Mouse (Mus musculus): ENCODE measurements around the gene Lclat1. TPM values are rescaled to one million over a fixed set of nuclear protein-coding genes. Genes with fewer than 3 reads are reported as not detected.
"Not testable (repeated sequence)": the region's sequence is repeated elsewhere in the genome, so short reads cannot be mapped to it uniquely, and the experiment has no call there.

The Lclat1 gene
- total RNA-seq, 2 experiments from 2014 or later, result 42.0 to 44.1 TPM

- no peak for DNase-seq (ENCODE audit: low spot score in 2 of 2)
- intact Hi-C loops (cut with DNase I), result no loop called here
Measured at GRCm38 (mm10) chr17:73121726-73122125, 13.9 kb downstream of the Lclat1 start.

GRCm38 (mm10) chr17:73126349-73126748 lies 18.6 kb downstream of the Lclat1 start:
- intact Hi-C loops (cut with DNase I), result no loop called here
- no peak for DNase-seq (ENCODE audit: low spot score in 2 of 2)

DNA sequence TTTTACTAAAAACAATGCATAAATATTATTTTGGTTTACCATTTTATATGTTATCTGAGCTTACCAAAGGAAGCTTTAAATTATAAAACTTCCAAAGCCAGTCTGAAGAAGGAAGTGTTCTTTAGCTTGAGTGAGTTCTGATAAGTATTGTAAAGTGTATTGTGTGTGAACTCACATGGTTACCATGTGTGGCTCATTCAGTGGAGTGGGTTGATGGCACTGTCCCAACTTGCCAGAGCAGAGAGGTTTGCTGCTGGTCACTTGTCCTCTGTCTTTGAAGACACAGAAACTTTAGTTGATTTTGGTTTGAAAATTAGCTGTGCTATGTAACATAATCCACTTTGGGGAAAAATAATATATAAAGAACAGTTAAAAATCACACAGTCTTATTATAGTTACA lies 19.1 kb downstream of the Lclat1 start:
- intact Hi-C loops (cut with DNase I), result no loop called here
- no peak for DNase-seq (ENCODE audit: low spot score in 2 of 2)

GRCm38 (mm10) chr17:73136562-73137484 lies 29.0 kb downstream of the Lclat1 start:
- intact Hi-C loops (cut with DNase I), result no loop called here

GRCm38 (mm10) chr17:73138217-73138616 lies 30.4 kb downstream of the Lclat1 start:
- intact Hi-C loops (cut with DNase I), result no loop called here
- no peak for DNase-seq (ENCODE audit: low spot score in 2 of 2)

More at GRCm38 (mm10) chr17:73136562-73137484, 29.0 kb downstream of the Lclat1 start:
- no peak for DNase-seq (ENCODE audit: low spot score in 2 of 2)

DNA sequence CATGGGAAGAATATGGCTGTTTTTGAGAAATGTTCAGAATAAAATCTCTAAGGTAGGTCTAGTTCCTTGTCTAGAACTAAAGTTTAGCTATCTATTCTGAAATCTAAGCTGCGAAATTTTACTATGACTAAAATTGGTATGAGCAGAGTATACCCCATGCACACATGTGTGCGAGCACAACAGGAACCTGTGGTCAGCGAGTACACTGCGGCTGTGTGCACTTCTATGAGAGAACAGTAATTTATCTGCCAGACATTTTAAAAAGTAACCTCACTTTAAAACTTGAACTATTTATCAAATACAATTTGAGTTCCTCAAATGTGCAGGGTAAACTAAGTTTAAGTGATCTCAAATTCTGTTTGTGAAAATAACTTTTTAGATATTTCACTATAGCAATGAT lies 34.2 kb downstream of the Lclat1 start:
- DNase-seq (ENCODE audit: low spot score in 2 of 2), result no peak
- intact Hi-C loops (cut with DNase I), result no loop called here

DNA sequence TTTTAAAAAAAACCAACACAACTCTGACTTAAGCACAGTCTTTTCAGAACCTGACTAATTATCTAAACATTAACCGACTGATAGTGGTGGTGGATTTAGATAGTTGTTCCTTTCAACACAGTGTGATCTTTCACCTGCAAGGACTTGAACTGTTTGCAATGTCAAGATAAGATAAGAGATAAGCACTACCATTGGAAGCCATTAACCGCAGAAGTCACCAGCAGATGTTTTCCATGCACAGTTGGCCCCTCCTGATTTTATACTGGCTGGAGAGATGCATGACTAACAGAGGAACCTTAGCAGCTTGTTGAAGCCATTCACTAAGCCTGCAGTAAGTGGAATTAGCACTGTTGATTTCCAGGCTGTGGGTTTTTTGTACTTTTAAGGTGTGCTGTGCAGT lies 34.7 kb downstream of the Lclat1 start:
- intact Hi-C loops (cut with DNase I), result no loop called here
- no peak for DNase-seq (ENCODE audit: low spot score in 2 of 2)

DNA sequence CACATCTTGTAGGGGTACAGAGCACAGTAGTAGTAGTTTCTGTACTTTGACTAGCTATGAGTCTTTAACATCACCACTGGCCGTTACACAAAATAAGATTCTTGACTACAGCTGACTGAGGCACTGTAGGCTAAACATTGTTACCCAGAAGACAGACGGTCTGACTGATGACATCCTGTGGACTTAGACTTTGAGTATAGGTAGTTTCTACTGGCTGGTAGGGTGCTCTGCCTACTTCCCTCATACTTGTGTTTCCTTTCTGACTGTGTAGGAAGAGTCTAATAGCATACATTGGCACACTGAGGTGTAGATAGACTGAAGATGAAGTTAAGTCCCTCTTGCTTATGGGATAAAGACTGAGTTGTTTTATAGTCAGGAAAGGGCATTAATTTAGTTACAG lies 37.6 kb downstream of the Lclat1 start:
- intact Hi-C loops (cut with DNase I), result no loop called here
- DNase-seq (ENCODE audit: low spot score in 2 of 2), result no peak

GRCm38 (mm10) chr17:73148607-73149006 lies 40.8 kb downstream of the Lclat1 start:
- no peak for DNase-seq (ENCODE audit: low spot score in 2 of 2)
- intact Hi-C loops (cut with DNase I), result no loop called here

DNA sequence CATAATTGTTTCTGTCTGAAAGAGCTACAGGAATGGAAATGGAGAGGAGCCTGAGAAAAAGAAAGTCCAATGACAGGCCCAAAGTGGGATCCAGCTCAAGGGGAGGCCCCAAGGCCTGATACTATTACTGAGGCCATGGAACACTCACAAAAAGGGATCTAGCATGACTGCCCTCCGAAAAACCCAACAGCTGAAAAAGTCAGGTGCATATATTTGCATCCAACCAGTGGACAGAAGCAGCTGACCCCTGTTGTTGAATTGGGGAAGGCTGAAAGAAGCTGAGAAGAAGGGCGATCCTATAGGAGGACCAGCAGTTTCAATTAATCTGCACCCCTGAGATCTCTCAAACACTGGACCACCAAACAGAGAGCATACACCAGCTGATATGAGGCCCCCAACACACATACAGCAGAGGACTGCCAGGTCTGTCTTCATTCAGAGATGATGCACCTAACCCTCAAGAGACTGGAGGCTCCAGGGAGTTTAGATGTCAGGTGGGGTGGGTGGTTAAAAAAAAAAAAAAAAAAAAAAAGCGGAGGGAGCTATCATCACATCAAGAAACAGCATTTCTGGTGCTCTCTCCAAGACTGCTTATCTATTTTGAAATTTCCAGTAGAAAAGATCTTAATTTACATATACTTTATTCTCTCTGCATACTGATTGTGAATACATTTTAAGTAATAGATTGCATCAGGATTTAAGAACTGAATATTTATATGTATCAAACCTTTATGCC lies 45.2 kb downstream of the Lclat1 start:
- intact Hi-C loops (cut with DNase I); DNase-seq (ENCODE audit: low spot score in 2 of 2): not testable (repeated sequence)

GRCm38 (mm10) chr17:73153672-73154071 lies 45.9 kb downstream of the Lclat1 start:
- DNase-seq (ENCODE audit: low spot score in 2 of 2), result no peak
- intact Hi-C loops (cut with DNase I), result no loop called here

DNA sequence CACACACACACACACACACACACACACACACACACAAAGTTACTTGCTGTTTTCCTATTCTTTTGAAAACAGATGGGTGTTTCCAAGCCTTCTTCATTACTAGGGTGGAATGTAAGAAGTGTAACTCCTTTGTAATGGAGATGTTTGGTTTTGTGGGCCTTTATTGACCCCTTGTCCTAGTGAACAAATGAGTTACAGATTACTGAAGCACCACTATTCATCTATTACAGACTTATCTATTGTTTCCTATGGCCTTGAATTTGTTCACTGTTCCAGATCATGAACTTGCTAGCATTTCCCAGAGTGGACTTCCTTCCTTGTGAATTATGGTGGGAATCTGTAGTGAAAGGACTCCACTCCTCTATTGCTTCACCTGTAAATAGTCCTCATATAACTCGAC lies 48.8 kb downstream of the Lclat1 start:
- DNase-seq (ENCODE audit: low spot score in 2 of 2), result no peak
- intact Hi-C loops (cut with DNase I), result no loop called here

DNA sequence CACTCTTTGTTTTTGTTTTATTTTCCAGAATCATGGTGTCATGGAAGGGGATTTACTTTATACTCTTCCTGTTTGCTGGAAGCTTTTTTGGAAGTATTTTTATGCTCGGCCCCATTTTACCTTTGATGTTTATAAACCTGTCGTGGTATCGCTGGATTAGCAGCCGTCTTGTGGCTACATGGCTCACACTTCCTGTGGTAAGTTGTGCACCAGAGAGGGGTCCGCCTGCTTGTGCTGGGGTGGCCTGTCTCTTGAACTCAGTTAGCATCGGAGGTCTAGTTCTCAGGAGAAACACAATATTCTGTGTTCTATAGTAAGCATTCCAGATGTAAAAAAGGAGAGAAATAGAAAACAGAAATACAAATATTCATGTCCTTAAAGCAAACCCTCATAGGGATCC lies 54.0 kb downstream of the Lclat1 start:
- DNase-seq (ENCODE audit: low spot score in 2 of 2), result no peak
- intact Hi-C loops (cut with DNase I), result no loop called here

DNA sequence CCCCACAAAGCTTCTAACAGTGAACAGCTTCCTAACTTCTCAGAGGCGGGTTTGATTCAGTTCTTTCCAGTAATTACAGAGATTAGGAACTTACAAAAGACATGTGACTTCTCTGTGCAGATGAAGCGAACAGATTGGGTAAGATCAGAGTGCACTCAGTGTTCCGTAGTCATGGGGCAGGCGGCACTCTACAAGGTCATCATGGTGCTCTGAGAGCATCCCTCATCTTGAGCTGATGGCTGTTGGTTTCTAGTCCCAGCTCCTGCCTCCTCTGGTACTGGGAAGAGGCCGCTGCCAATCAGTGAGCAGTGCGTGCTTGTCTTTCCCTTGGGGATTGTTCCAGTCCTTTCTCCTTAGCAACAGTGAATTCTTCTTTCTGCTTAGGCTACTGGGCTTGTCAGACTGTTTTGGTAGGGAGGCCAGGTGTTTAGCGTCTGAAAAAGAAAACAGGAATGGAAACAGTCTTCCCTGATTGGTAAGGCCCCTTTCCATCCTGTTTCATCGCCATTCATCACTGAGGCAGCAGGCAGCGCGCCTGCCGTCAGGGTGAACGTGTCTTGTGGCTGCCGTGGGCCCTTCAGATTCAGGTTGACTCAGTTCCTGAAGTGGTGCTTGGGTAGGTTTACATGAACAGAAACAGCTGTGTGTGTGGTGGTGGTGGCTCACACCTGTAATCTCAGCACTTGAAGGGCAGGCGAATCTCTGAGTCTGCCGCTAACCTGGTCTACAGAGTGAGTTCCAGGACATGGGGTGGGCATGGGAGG lies 54.8 kb downstream of the Lclat1 start:
- no peak for DNase-seq (ENCODE audit: low spot score in 2 of 2)
- intact Hi-C loops (cut with DNase I), result no loop called here

- no peak for DNase-seq (ENCODE audit: low spot score in 2 of 2)
- intact Hi-C loops (cut with DNase I), result no loop called here
Measured at GRCm38 (mm10) chr17:73163597-73163996, 55.8 kb downstream of the Lclat1 start.

- intact Hi-C loops (cut with DNase I), result no loop called here
- DNase-seq (ENCODE audit: low spot score in 2 of 2), result no peak
Measured at GRCm38 (mm10) chr17:73164121-73164520, 56.3 kb downstream of the Lclat1 start.

DNA sequence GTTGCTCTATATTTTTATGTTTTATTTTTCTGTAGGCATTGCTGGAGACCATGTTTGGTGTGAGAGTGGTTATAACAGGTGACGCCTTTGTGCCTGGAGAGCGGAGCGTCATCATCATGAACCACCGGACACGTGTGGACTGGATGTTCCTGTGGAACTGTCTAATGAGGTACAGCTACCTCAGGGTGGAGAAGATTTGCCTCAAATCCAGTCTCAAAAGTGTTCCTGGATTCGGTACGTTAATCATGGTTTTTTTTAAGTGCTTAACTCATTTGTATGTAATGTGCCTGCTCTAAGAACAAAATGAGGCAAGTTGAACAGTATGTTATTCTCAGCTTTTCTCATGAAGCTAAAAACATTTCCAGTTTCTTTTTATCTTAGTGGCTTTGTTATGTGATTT lies 61.7 kb downstream of the Lclat1 start:
- DNase-seq (ENCODE audit: low spot score in 2 of 2), result no peak
- intact Hi-C loops (cut with DNase I), result no loop called here

- intact Hi-C loops (cut with DNase I), result loop anchor here (5.0 kb wide), 1 partner anchor 127 kb away; no protein-coding TSS in a partner anchor
Measured at GRCm38 (mm10) chr17:73170141-73170540, 62.4 kb downstream of the Lclat1 start.

DNA sequence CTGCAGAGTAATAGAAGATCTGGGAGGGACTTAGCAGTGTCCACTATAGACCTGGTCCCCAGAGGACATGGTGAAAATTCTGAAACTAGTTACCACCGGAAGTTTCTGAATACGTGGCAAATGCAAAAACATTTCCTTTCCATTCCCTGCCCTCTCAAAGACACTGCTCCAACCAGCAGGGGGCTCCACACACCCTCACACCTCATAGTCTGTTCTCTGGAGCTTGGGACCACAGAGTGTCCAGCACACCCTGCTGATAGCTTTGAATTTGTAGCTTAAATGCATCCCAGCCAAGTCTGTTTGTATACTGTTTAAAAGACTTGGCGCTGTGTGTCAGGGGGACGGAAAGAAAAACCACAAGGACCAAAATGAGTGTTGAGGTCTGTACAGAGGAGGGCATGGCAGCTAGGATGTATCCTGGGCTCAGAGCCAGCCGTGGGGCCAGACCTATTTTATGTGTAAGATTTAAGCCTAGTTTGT lies 66.3 kb downstream of the Lclat1 start:
- intact Hi-C loops (cut with DNase I), result loop anchor here (5.0 kb wide), 1 partner anchor 123 kb away; no protein-coding TSS in a partner anchor
- DNase-seq (ENCODE audit: low spot score in 2 of 2), result peak; percentile 25 to 34

More at GRCm38 (mm10) chr17:73170141-73170540, 62.4 kb downstream of the Lclat1 start:
- no peak for DNase-seq (ENCODE audit: low spot score in 2 of 2)

GRCm38 (mm10) chr17:73175720-73176119 lies 67.9 kb downstream of the Lclat1 start:
- no peak for DNase-seq (ENCODE audit: low spot score in 2 of 2)
- intact Hi-C loops (cut with DNase I), result no loop called here

Data from left cerebral cortex, postnatal 14 days (tissue).